Mouse (Mus musculus): ENCODE data around the gene Ano8.
A peak's percentile ranks its signal among the peaks of the same experiment; 100 is the strongest.
"Not testable (repeated sequence)": the region's sequence is repeated elsewhere in the genome, so short reads cannot be mapped to it uniquely, and the experiment has no call there.

Ano8 gene

GRCm38 (mm10) chr8:71445096-71445495 lies 40.7 kb downstream of the Ano8 start:
- no peak for DNase-seq (ENCODE audit: low read depth, low spot score)

- peak; percentile 67 for DNase-seq (ENCODE audit: low read depth, low spot score)
Measured at GRCm38 (mm10) chr8:71441404-71441803, 44.4 kb downstream of the Ano8 start.

- DNase-seq (ENCODE audit: low read depth, low spot score) = no peak
Measured at GRCm38 (mm10) chr8:71437041-71437440, 48.7 kb downstream of the Ano8 start.

GRCm38 (mm10) chr8:71432935-71433334 lies 52.8 kb downstream of the Ano8 start:
- not testable (repeated sequence) for DNase-seq (ENCODE audit: low read depth, low spot score)
